Mouse (Mus musculus): ENCODE results near the gene Arf1. TPM values are rescaled to one million over a fixed set of nuclear protein-coding genes. Genes with fewer than 3 reads are reported as not detected.

Arf1 gene
- total and polyA plus RNA-seq, 3 experiments, result 541 to 617 TPM; not detected in 1

DNA sequence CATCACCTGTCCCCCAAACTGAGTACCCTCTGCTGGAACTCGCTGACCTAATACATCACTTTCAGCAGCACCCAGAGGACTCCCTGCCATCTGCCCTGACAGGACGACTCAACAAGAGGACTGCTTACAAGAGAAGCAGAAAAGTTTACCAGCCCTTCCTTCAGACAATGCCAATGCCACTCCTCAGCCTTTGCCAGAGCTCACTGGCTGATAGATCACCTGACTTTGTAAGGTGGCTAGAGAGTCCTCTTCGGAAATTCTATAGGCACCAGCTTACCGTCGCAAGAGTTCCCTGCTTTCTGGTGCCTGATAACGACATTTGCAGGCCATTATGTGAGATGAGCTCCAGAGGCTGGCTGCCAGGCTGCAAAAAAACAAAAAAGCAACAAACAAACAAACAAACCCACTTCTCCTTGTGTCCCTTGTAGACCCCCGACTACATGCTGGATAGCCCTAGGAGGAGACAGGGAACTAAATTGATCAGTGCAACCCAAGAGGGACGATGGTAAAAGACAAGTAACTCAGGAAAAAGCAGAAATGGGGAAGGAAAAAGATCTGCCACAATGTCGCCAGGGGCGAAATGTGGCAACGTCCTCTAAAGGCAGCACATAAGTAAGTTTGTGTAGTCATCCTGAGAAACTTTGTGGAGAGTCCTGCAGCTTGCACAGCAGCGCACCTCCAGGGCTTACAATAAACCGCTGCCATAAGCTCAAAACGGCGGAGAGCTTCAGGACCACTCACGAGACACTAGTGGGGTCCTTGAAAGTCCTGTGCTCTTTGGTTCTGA is 26.7 kb downstream of the Arf1 start:
- no peaks in the 10 kb centered on the region for H3K9me3 ChIP-seq (replicated peaks; ENCODE audit: insufficient read depth, low read length)
- no peaks in the 10 kb centered on the region for H3K27me3 ChIP-seq (ENCODE audit: control insufficient read depth in 1 of 2, insufficient read depth in 2 of 2, low read length in 2 of 2)
- H3K9ac ChIP-seq (ENCODE audit: control insufficient read depth, low read depth, low read length, poor library complexity, severe bottlenecking), result peak overlapping the region; percentile 74
- peak overlapping the region; percentile 69 to 83 for H3K4me3 ChIP-seq (ENCODE audit: control insufficient read depth in 1 of 2, insufficient read depth in 1 of 2, low read depth in 2 of 2, low read length in 2 of 2)
- peak overlapping the region; percentile 79 for H3K27ac ChIP-seq (ENCODE audit: control insufficient read depth, low read depth, low read length)
- peak; percentile 76 for DNase-seq (ENCODE audit: low read depth, low spot score)
- H3K79me2 ChIP-seq (ENCODE audit: control insufficient read depth, insufficient read depth, low read length, poor library complexity), result peaks cover 9% of the 10 kb centered on the region; the same call in 1 of the 2 replicates
- H3K4me1 ChIP-seq (ENCODE audit: control insufficient read depth in 1 of 2, insufficient read depth in 2 of 2, low read length in 2 of 2), result peaks cover 4% of the 10 kb centered on the region in 2 experiments
- H3K36me3 ChIP-seq (ENCODE audit: control insufficient read depth in 1 of 2, insufficient read depth in 2 of 2, low read length in 2 of 2), result peaks cover 0 to 7% of the 10 kb centered on the region in 2 experiments; a peak in 3 of 4 replicates
- TF ChIP-seq ZMIZ1 (IDR thresholded peaks at IDR 0.05; ENCODE audit: low read depth, low read length), result 0 out of 2 replicates have a peak, but pooled peaks have one; percentile 40
- TF ChIP-seq NELFE (IDR thresholded peaks at IDR 0.05; ENCODE audit: low read depth, low read length), result no peak; the same call in 1 of the 2 replicates
- no peak for TF ChIP-seq MEF2A (IDR thresholded peaks at IDR 0.05; ENCODE audit: extremely low read depth, insufficient replicate concordance, low read depth, low read length, poor library complexity, severe bottlenecking)
- TF ChIP-seq EP300 (IDR thresholded peaks at IDR 0.05; ENCODE audit: low read depth in 1 of 2, low read length in 2 of 2), result 0 out of 4 replicates have a peak, but pooled peaks of 1 of the 2 experiments have one; percentile 22
- TF ChIP-seq MAZ (IDR thresholded peaks at IDR 0.05; ENCODE audit: low read depth, low read length), result no peak
- no peak for TF ChIP-seq ELF1 (IDR thresholded peaks at IDR 0.05; ENCODE audit: low read depth, low read length)
- TF ChIP-seq CTCF (IDR thresholded peaks at IDR 0.05 in 2 of 3, conservative IDR thresholded peaks at IDR 0.05 in 1 of 3; ENCODE audit: control insufficient read depth in 1 of 3, insufficient read depth in 1 of 3, low read depth in 2 of 3, low read length in 3 of 3, poor library complexity in 1 of 3, severe bottlenecking in 1 of 3), result no peak; a peak in 1 of 6 replicates
- no peak; the same call in 1 of the 2 replicates for TF ChIP-seq ZNF384 (IDR thresholded peaks at IDR 0.05; ENCODE audit: low read depth, low read length)
- no peak for TF ChIP-seq POLR2AphosphoS2 (IDR thresholded peaks at IDR 0.05; ENCODE audit: low read length)
- TF ChIP-seq HCFC1 (IDR thresholded peaks at IDR 0.05; ENCODE audit: low read depth, low read length), result 0 out of 2 replicates have a peak, but pooled peaks have one; percentile 34
- TF ChIP-seq SIN3A (IDR thresholded peaks at IDR 0.05; ENCODE audit: low read length), result peak; percentile 69
- TF ChIP-seq MAX (IDR thresholded peaks at IDR 0.05; ENCODE audit: low read length), result no peak; the same call in 1 of the 2 replicates
- TF ChIP-seq MXI1 (IDR thresholded peaks at IDR 0.05; ENCODE audit: low read depth, low read length), result peak; percentile 79
- no peak for TF ChIP-seq UBTF (IDR thresholded peaks at IDR 0.05; ENCODE audit: borderline replicate concordance, insufficient read depth, low read depth, low read length)
- no peak for TF ChIP-seq POLR2AphosphoS5 (IDR thresholded peaks at IDR 0.05; ENCODE audit: borderline replicate concordance, low read depth, low read length)
- TF ChIP-seq RCOR1 (IDR thresholded peaks at IDR 0.05; ENCODE audit: low read depth, low read length), result no peak
- TF ChIP-seq CHD2 (IDR thresholded peaks at IDR 0.05; ENCODE audit: low read length), result no peak
- TF ChIP-seq ZC3H11A (IDR thresholded peaks at IDR 0.05; ENCODE audit: low read depth, low read length), result no peak
- no peak for TF ChIP-seq ZKSCAN1 (IDR thresholded peaks at IDR 0.05; ENCODE audit: low read depth, low read length)
- peak in 1 of 2 experiments; percentile 46; a peak in 1 of 4 replicates for TF ChIP-seq POLR2A (IDR thresholded peaks at IDR 0.05; ENCODE audit: control insufficient read depth in 1 of 2, insufficient read depth in 1 of 2, low read depth in 1 of 2, low read length in 2 of 2, poor library complexity in 1 of 2)
- 0 out of 2 replicates have a peak, but pooled peaks have one; percentile 22 for TF ChIP-seq GATA1 (IDR thresholded peaks at IDR 0.05; ENCODE audit: low read depth, low read length)
- TF ChIP-seq USF2 (IDR thresholded peaks at IDR 0.05; ENCODE audit: borderline replicate concordance in 1 of 2, insufficient read depth in 1 of 2, low read depth in 1 of 2, low read length in 2 of 2), result 0 out of 4 replicates have a peak, but pooled peaks of 1 of the 2 experiments have one; percentile 35
- no peak for TF ChIP-seq KAT2A (conservative IDR thresholded peaks at IDR 0.05; ENCODE audit: low read depth, low read length)
- TF ChIP-seq TCF12 (IDR thresholded peaks at IDR 0.05; ENCODE audit: low read depth, low read length), result peak; percentile 28; the same call in 1 of the 2 replicates
- TF ChIP-seq MYB (IDR thresholded peaks at IDR 0.05; ENCODE audit: low read depth, low read length), result 0 out of 2 replicates have a peak, but pooled peaks have one; percentile 18
- TF ChIP-seq NRF1 (IDR thresholded peaks at IDR 0.05; ENCODE audit: insufficient read depth, low read depth, low read length, poor library complexity, severe bottlenecking), result no peak
- TF ChIP-seq JUND (IDR thresholded peaks at IDR 0.05; ENCODE audit: low read depth, low read length), result 0 out of 2 replicates have a peak, but pooled peaks have one; percentile 17
- TF ChIP-seq USF1 (IDR thresholded peaks at IDR 0.05; ENCODE audit: low read depth, low read length), result peak; percentile 83
- peak; percentile 89 for TF ChIP-seq CHD1 (IDR thresholded peaks at IDR 0.05; ENCODE audit: low read depth, low read length)
- no peak for TF ChIP-seq E2F4 (IDR thresholded peaks at IDR 0.05; ENCODE audit: borderline replicate concordance, low read depth, low read length)
- TF ChIP-seq TAL1 (IDR thresholded peaks at IDR 0.05; ENCODE audit: low read length), result no peak; the same call in 1 of the 2 replicates
- peak; percentile 50; the same call in 1 of the 2 replicates for TF ChIP-seq ETS1 (IDR thresholded peaks at IDR 0.05; ENCODE audit: low read depth, low read length)
- TF ChIP-seq MAFK (IDR thresholded peaks at IDR 0.05; ENCODE audit: borderline replicate concordance, low read depth, low read length), result no peak
- no peak for TF ChIP-seq SMC3 (IDR thresholded peaks at IDR 0.05; ENCODE audit: low read depth, low read length)

Measured in MEL (cell line).